Mouse (Mus musculus) erythroblast, embryonic 14.5 days (primary cell): Measurements from ENCODE around the gene C1galt1.

Experiments
- GATA1 ChIP-seq: IDR thresholded peaks from 2 replicates; pipeline ENCODE4 v1.6.1; 2012; ENCODE audit warnings: low read length, inconsistent platforms, mixed read lengths
- TAL1 ChIP-seq: IDR thresholded peaks from 3 replicates; pipeline ENCODE4 v1.6.1; 2012; ENCODE audit warnings: low read length, inconsistent platforms, mixed read lengths

DNA sequence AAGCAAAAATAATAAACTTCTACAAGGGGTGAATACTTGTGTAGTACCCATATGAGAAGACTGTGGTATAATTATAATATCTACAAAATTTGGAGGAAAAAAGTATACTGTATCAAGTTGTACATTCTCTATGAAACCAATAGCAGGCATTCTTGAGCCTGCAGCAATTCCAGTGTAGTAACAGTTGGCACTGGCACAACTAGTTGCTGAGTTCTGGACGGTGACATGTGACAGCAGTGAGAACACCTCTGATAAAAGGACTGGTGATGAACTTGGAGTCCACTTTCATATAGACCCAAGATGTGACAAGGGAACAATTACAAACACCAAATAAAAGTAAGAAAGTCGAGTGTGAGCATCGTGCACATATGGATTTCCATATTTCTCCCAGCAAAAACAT is 14.5 kb downstream of the C1galt1 start:
- TF ChIP-seq GATA1 (no peak), TAL1 (no peak)
